Mouse (Mus musculus): ENCODE data around the gene Col26a1. TPM values are rescaled to one million over a fixed set of nuclear protein-coding genes. Genes with fewer than 3 reads are reported as not detected.

Gene Col26a1
- polyA plus RNA-seq, 1 experiment: 1.00 TPM

- Histone ChIP-seq H3K36me3 (ENCODE audit: control insufficient read depth, insufficient read depth) (no peaks in the 10 kb centered on the region), H3K79me2 (ENCODE audit: control insufficient read depth, insufficient read depth) (no peaks in the 10 kb centered on the region), H3K4me2 (ENCODE audit: low read depth) (no peak overlapping the region), H3K27me3 (ENCODE audit: control insufficient read depth, insufficient read depth, insufficient read length) (peaks cover 13% of the 10 kb centered on the region), H3ac (ENCODE audit: control insufficient read depth, insufficient read length) (no peak overlapping the region), H3K4me3 (no peak overlapping the region)
- no peak for TF ChIP-seq TCF3 (IDR thresholded peaks at IDR 0.05; ENCODE audit: insufficient read length, low read depth)
- no peak for TF ChIP-seq MAX (IDR thresholded peaks at IDR 0.05; ENCODE audit: low read depth)
- no peak for TF ChIP-seq POLR2AphosphoS2 (IDR thresholded peaks at IDR 0.05; ENCODE audit: insufficient read length, low read depth)
- no peak for TF ChIP-seq CEBPB (IDR thresholded peaks at IDR 0.05; ENCODE audit: insufficient read depth, poor library complexity, severe bottlenecking)
- no peak for TF ChIP-seq REST (IDR thresholded peaks at IDR 0.05; ENCODE audit: insufficient read depth, insufficient read length)
- TF ChIP-seq E2F4 (IDR thresholded peaks at IDR 0.05; ENCODE audit: insufficient read depth): no peak
- no peak for TF ChIP-seq TCF12 (IDR thresholded peaks at IDR 0.05; ENCODE audit: insufficient read depth, poor library complexity, severe bottlenecking)
- no peak for TF ChIP-seq USF1 (IDR thresholded peaks at IDR 0.05; ENCODE audit: low read depth)
- no peak for TF ChIP-seq MYOG (IDR thresholded peaks at IDR 0.05; ENCODE audit: control insufficient read depth in 1 of 3, insufficient read depth in 1 of 3, insufficient read length in 2 of 3, low read depth in 2 of 3)
Observed at GRCm38 (mm10) chr5:136793807-136794206, 89.2 kb downstream of the Col26a1 start.

- Histone ChIP-seq H3ac (ENCODE audit: control insufficient read depth, insufficient read length) (no peak overlapping the region), H3K79me2 (ENCODE audit: control insufficient read depth, insufficient read depth) (no peaks in the 10 kb centered on the region), H3K4me3 (no peak overlapping the region), H3K36me3 (ENCODE audit: control insufficient read depth, insufficient read depth) (no peaks in the 10 kb centered on the region), H3K4me2 (ENCODE audit: low read depth) (no peak overlapping the region), H3K27me3 (ENCODE audit: control insufficient read depth, insufficient read depth, insufficient read length) (peaks cover 13% of the 10 kb centered on the region)
- TF ChIP-seq REST (IDR thresholded peaks at IDR 0.05; ENCODE audit: insufficient read depth, insufficient read length) (no peak), MYOD1 (IDR thresholded peaks at IDR 0.05; ENCODE audit: control insufficient read depth in 1 of 3, insufficient read length in 2 of 3, low read depth in 2 of 3) (no peak), USF1 (IDR thresholded peaks at IDR 0.05; ENCODE audit: low read depth) (no peak), TCF3 (IDR thresholded peaks at IDR 0.05; ENCODE audit: insufficient read length, low read depth) (no peak), MYOG (IDR thresholded peaks at IDR 0.05; ENCODE audit: control insufficient read depth in 1 of 3, insufficient read depth in 1 of 3, insufficient read length in 2 of 3, low read depth in 2 of 3) (no peak), POLR2AphosphoS2 (IDR thresholded peaks at IDR 0.05; ENCODE audit: insufficient read length, low read depth) (no peak), TCF12 (IDR thresholded peaks at IDR 0.05; ENCODE audit: insufficient read depth, poor library complexity, severe bottlenecking) (no peak), MAX (IDR thresholded peaks at IDR 0.05; ENCODE audit: low read depth) (no peak), POLR2A (IDR thresholded peaks at IDR 0.05; ENCODE audit: insufficient read length, low read depth) (no peak), SRF (IDR thresholded peaks at IDR 0.05; ENCODE audit: control insufficient read depth, insufficient read length, low read depth) (no peak), CEBPB (IDR thresholded peaks at IDR 0.05; ENCODE audit: insufficient read depth, poor library complexity, severe bottlenecking) (no peak)
Observed at GRCm38 (mm10) chr5:136792541-136792940, 90.5 kb downstream of the Col26a1 start.

GRCm38 (mm10) chr5:136791204-136791603, 91.8 kb downstream of the Col26a1 start:
- no peak overlapping the region for H3K4me2 ChIP-seq (ENCODE audit: low read depth)
- peaks cover 13% of the 10 kb centered on the region for H3K27me3 ChIP-seq (ENCODE audit: control insufficient read depth, insufficient read depth, insufficient read length)
- H3K79me2 ChIP-seq (ENCODE audit: control insufficient read depth, insufficient read depth): no peaks in the 10 kb centered on the region
- no peak for TF ChIP-seq MAX (IDR thresholded peaks at IDR 0.05; ENCODE audit: low read depth)
- no peak for TF ChIP-seq USF1 (IDR thresholded peaks at IDR 0.05; ENCODE audit: low read depth)
- TF ChIP-seq TCF12 (IDR thresholded peaks at IDR 0.05; ENCODE audit: insufficient read depth, poor library complexity, severe bottlenecking): no peak
- no peak for TF ChIP-seq POLR2A (IDR thresholded peaks at IDR 0.05; ENCODE audit: insufficient read length, low read depth)
- no peak for TF ChIP-seq MYOG (IDR thresholded peaks at IDR 0.05; ENCODE audit: control insufficient read depth in 1 of 3, insufficient read depth in 1 of 3, insufficient read length in 2 of 3, low read depth in 2 of 3)
- TF ChIP-seq REST (IDR thresholded peaks at IDR 0.05; ENCODE audit: insufficient read depth, insufficient read length): no peak
- TF ChIP-seq POLR2AphosphoS2 (IDR thresholded peaks at IDR 0.05; ENCODE audit: insufficient read length, low read depth): no peak
- no peak for TF ChIP-seq E2F4 (IDR thresholded peaks at IDR 0.05; ENCODE audit: insufficient read depth)
- TF ChIP-seq TCF3 (IDR thresholded peaks at IDR 0.05; ENCODE audit: insufficient read length, low read depth): no peak
- no peak for TF ChIP-seq CEBPB (IDR thresholded peaks at IDR 0.05; ENCODE audit: insufficient read depth, poor library complexity, severe bottlenecking)
- TF ChIP-seq MYOD1 (IDR thresholded peaks at IDR 0.05; ENCODE audit: control insufficient read depth in 1 of 3, insufficient read length in 2 of 3, low read depth in 2 of 3): no peak
- no peak for TF ChIP-seq SRF (IDR thresholded peaks at IDR 0.05; ENCODE audit: control insufficient read depth, insufficient read length, low read depth)
- H3ac ChIP-seq (ENCODE audit: control insufficient read depth, insufficient read length): no peak overlapping the region
- no peaks in the 10 kb centered on the region for H3K36me3 ChIP-seq (ENCODE audit: control insufficient read depth, insufficient read depth)
- no peak overlapping the region for H3K4me3 ChIP-seq

- Histone ChIP-seq H3ac (ENCODE audit: control insufficient read depth, insufficient read length) (no peak overlapping the region), H3K4me3 (no peak overlapping the region), H3K79me2 (ENCODE audit: control insufficient read depth, insufficient read depth) (no peaks in the 10 kb centered on the region), H3K36me3 (ENCODE audit: control insufficient read depth, insufficient read depth) (no peaks in the 10 kb centered on the region), H3K27me3 (ENCODE audit: control insufficient read depth, insufficient read depth, insufficient read length) (peaks cover 8% of the 10 kb centered on the region), H3K4me2 (ENCODE audit: low read depth) (no peak overlapping the region)
- no peak for TF ChIP-seq TCF3 (IDR thresholded peaks at IDR 0.05; ENCODE audit: insufficient read length, low read depth)
- TF ChIP-seq USF1 (IDR thresholded peaks at IDR 0.05; ENCODE audit: low read depth): no peak
- TF ChIP-seq SRF (IDR thresholded peaks at IDR 0.05; ENCODE audit: control insufficient read depth, insufficient read length, low read depth): no peak
- no peak for TF ChIP-seq POLR2A (IDR thresholded peaks at IDR 0.05; ENCODE audit: insufficient read length, low read depth)
- TF ChIP-seq POLR2AphosphoS2 (IDR thresholded peaks at IDR 0.05; ENCODE audit: insufficient read length, low read depth): no peak
- no peak for TF ChIP-seq REST (IDR thresholded peaks at IDR 0.05; ENCODE audit: insufficient read depth, insufficient read length)
- no peak for TF ChIP-seq MYOD1 (IDR thresholded peaks at IDR 0.05; ENCODE audit: control insufficient read depth in 1 of 3, insufficient read length in 2 of 3, low read depth in 2 of 3)
- no peak for TF ChIP-seq MYOG (IDR thresholded peaks at IDR 0.05; ENCODE audit: control insufficient read depth in 1 of 3, insufficient read depth in 1 of 3, insufficient read length in 2 of 3, low read depth in 2 of 3)
- no peak for TF ChIP-seq E2F4 (IDR thresholded peaks at IDR 0.05; ENCODE audit: insufficient read depth)
- TF ChIP-seq TCF12 (IDR thresholded peaks at IDR 0.05; ENCODE audit: insufficient read depth, poor library complexity, severe bottlenecking): no peak
- no peak for TF ChIP-seq MAX (IDR thresholded peaks at IDR 0.05; ENCODE audit: low read depth)
- TF ChIP-seq CEBPB (IDR thresholded peaks at IDR 0.05; ENCODE audit: insufficient read depth, poor library complexity, severe bottlenecking): no peak
Observed at GRCm38 (mm10) chr5:136790570-136791196, 92.3 kb downstream of the Col26a1 start.

Data from myocyte (in vitro differentiated cells).